Mouse (Mus musculus): Measurements from ENCODE around the gene Hs6st1. TPM values are rescaled to one million over a fixed set of nuclear protein-coding genes. Genes with fewer than 3 reads are reported as not detected.
A peak's percentile ranks its signal among the peaks of the same experiment; 100 is the strongest.

Gene Hs6st1
- polyA plus RNA-seq, 1 experiment, result 53.7 TPM

GRCm38 (mm10) chr1:36132211-36132610 lies 64.0 kb downstream of the Hs6st1 start:
- 72% methylated on average over 4 of the region's 4 CpGs for WGBS
- H3K27ac ChIP-seq (ENCODE audit: insufficient read depth, low read depth, low read length), result no peak overlapping the region
- no peak overlapping the region for H3K4me3 ChIP-seq (ENCODE audit: low read depth, low read length)
- no peaks in the 10 kb centered on the region for H3K27me3 ChIP-seq (ENCODE audit: control insufficient read depth, insufficient read depth, low read length)
- peaks cover 7% of the 10 kb centered on the region for H3K4me1 ChIP-seq (ENCODE audit: control insufficient read depth, insufficient read depth, insufficient read length, low read length)
- no peak for TF ChIP-seq POLR2A (IDR thresholded peaks at IDR 0.05; ENCODE audit: low read depth, low read length)
- no peak for TF ChIP-seq CTCF (IDR thresholded peaks at IDR 0.05; ENCODE audit: extremely low read depth, insufficient read length, insufficient replicate concordance, low read depth, low read length)
- H3K36me3 ChIP-seq (ENCODE audit: control insufficient read depth, insufficient read depth, low read length), result no peaks in the 10 kb centered on the region

GRCm38 (mm10) chr1:36133041-36133440 lies 64.8 kb downstream of the Hs6st1 start:
- WGBS, result 66% methylated on average over 8 of the region's 8 CpGs
- H3K27ac ChIP-seq (ENCODE audit: insufficient read depth, low read depth, low read length), result 0 out of 2 replicates have a peak overlapping the region, but pooled peaks have one; percentile 51
- no peak for TF ChIP-seq CTCF (IDR thresholded peaks at IDR 0.05; ENCODE audit: extremely low read depth, insufficient read length, insufficient replicate concordance, low read depth, low read length)
- no peak for TF ChIP-seq POLR2A (IDR thresholded peaks at IDR 0.05; ENCODE audit: low read depth, low read length)

GRCm38 (mm10) chr1:36133647-36134046 lies 65.4 kb downstream of the Hs6st1 start:
- no peaks in the 10 kb centered on the region for H3K36me3 ChIP-seq (ENCODE audit: control insufficient read depth, insufficient read depth, low read length)
- TF ChIP-seq CTCF (IDR thresholded peaks at IDR 0.05; ENCODE audit: extremely low read depth, insufficient read length, insufficient replicate concordance, low read depth, low read length), result no peak
- TF ChIP-seq POLR2A (IDR thresholded peaks at IDR 0.05; ENCODE audit: low read depth, low read length), result no peak
- WGBS, result 72% methylated on average over 3 of the region's 3 CpGs
- H3K4me3 ChIP-seq (ENCODE audit: low read depth, low read length), result no peak overlapping the region
- peaks cover 7% of the 10 kb centered on the region for H3K4me1 ChIP-seq (ENCODE audit: control insufficient read depth, insufficient read depth, insufficient read length, low read length)
- 0 out of 2 replicates have a peak overlapping the region, but pooled peaks have one; percentile 51 for H3K27ac ChIP-seq (ENCODE audit: insufficient read depth, low read depth, low read length)
- no peaks in the 10 kb centered on the region for H3K27me3 ChIP-seq (ENCODE audit: control insufficient read depth, insufficient read depth, low read length)

More at GRCm38 (mm10) chr1:36133041-36133440, 64.8 kb downstream of the Hs6st1 start:
- H3K36me3 ChIP-seq (ENCODE audit: control insufficient read depth, insufficient read depth, low read length), result no peaks in the 10 kb centered on the region
- H3K4me1 ChIP-seq (ENCODE audit: control insufficient read depth, insufficient read depth, insufficient read length, low read length), result peaks cover 7% of the 10 kb centered on the region
- H3K4me3 ChIP-seq (ENCODE audit: low read depth, low read length), result no peak overlapping the region
- no peaks in the 10 kb centered on the region for H3K27me3 ChIP-seq (ENCODE audit: control insufficient read depth, insufficient read depth, low read length)

GRCm38 (mm10) chr1:36134584-36134983 lies 66.4 kb downstream of the Hs6st1 start:
- TF ChIP-seq CTCF (IDR thresholded peaks at IDR 0.05; ENCODE audit: extremely low read depth, insufficient read length, insufficient replicate concordance, low read depth, low read length), result peak; percentile 87; the same call in 1 of the 2 replicates
- TF ChIP-seq POLR2A (IDR thresholded peaks at IDR 0.05; ENCODE audit: low read depth, low read length), result no peak
- Histone ChIP-seq H3K27ac (ENCODE audit: insufficient read depth, low read depth, low read length) (no peak overlapping the region), H3K36me3 (ENCODE audit: control insufficient read depth, insufficient read depth, low read length) (no peaks in the 10 kb centered on the region), H3K4me1 (ENCODE audit: control insufficient read depth, insufficient read depth, insufficient read length, low read length) (peaks cover 6% of the 10 kb centered on the region), H3K4me3 (ENCODE audit: low read depth, low read length) (no peak overlapping the region), H3K27me3 (ENCODE audit: control insufficient read depth, insufficient read depth, low read length) (no peaks in the 10 kb centered on the region)
- WGBS, result 0% methylated on average over 3 of the region's 3 CpGs

- 93% methylated on average over 15 of the region's 15 CpGs for WGBS
Measured at GRCm38 (mm10) chr1:36140311-36140710, 72.1 kb downstream of the Hs6st1 start.

GRCm38 (mm10) chr1:36145050-36145449 lies 76.8 kb downstream of the Hs6st1 start:
- TF ChIP-seq CTCF (IDR thresholded peaks at IDR 0.05; ENCODE audit: extremely low read depth, insufficient read length, insufficient replicate concordance, low read depth, low read length), result no peak
- no peak for TF ChIP-seq POLR2A (IDR thresholded peaks at IDR 0.05; ENCODE audit: low read depth, low read length)
- Histone ChIP-seq H3K36me3 (ENCODE audit: control insufficient read depth, insufficient read depth, low read length) (peaks cover 61% of the 10 kb centered on the region), H3K4me1 (ENCODE audit: control insufficient read depth, insufficient read depth, insufficient read length, low read length) (no peaks in the 10 kb centered on the region), H3K27me3 (ENCODE audit: control insufficient read depth, insufficient read depth, low read length) (no peaks in the 10 kb centered on the region), H3K4me3 (ENCODE audit: low read depth, low read length) (no peak overlapping the region), H3K27ac (ENCODE audit: insufficient read depth, low read depth, low read length) (no peak overlapping the region)
- 16% methylated on average over 1 of the region's 1 CpGs for WGBS

More at GRCm38 (mm10) chr1:36140311-36140710, 72.1 kb downstream of the Hs6st1 start:
- no peaks in the 10 kb centered on the region for H3K27me3 ChIP-seq (ENCODE audit: control insufficient read depth, insufficient read depth, low read length)
- H3K36me3 ChIP-seq (ENCODE audit: control insufficient read depth, insufficient read depth, low read length), result peaks cover 34% of the 10 kb centered on the region
- no peak overlapping the region for H3K4me3 ChIP-seq (ENCODE audit: low read depth, low read length)
- no peak overlapping the region for H3K27ac ChIP-seq (ENCODE audit: insufficient read depth, low read depth, low read length)
- TF ChIP-seq CTCF (IDR thresholded peaks at IDR 0.05; ENCODE audit: extremely low read depth, insufficient read length, insufficient replicate concordance, low read depth, low read length), result no peak
- no peak for TF ChIP-seq POLR2A (IDR thresholded peaks at IDR 0.05; ENCODE audit: low read depth, low read length)
- H3K4me1 ChIP-seq (ENCODE audit: control insufficient read depth, insufficient read depth, insufficient read length, low read length), result no peaks in the 10 kb centered on the region

GRCm38 (mm10) chr1:36148809-36149208 lies 80.6 kb downstream of the Hs6st1 start:
- WGBS, result 70% methylated on average over 2 of the region's 2 CpGs
- Histone ChIP-seq H3K36me3 (ENCODE audit: control insufficient read depth, insufficient read depth, low read length) (peaks cover 57% of the 10 kb centered on the region), H3K27ac (ENCODE audit: insufficient read depth, low read depth, low read length) (no peak overlapping the region), H3K27me3 (ENCODE audit: control insufficient read depth, insufficient read depth, low read length) (no peaks in the 10 kb centered on the region), H3K4me3 (ENCODE audit: low read depth, low read length) (no peak overlapping the region), H3K4me1 (ENCODE audit: control insufficient read depth, insufficient read depth, insufficient read length, low read length) (no peaks in the 10 kb centered on the region)
- TF ChIP-seq POLR2A (IDR thresholded peaks at IDR 0.05; ENCODE audit: low read depth, low read length) (no peak), CTCF (IDR thresholded peaks at IDR 0.05; ENCODE audit: extremely low read depth, insufficient read length, insufficient replicate concordance, low read depth, low read length) (no peak)

All from small intestine, adult 2 months (tissue).